Mouse (Mus musculus) frontal cortex, postnatal 10 days (tissue): ENCODE data around the gene Sart3.
A peak's percentile ranks its signal among the peaks of the same experiment; 100 is the strongest.

Experiments used
- DNase-seq, 2 experiments: peaks; one replicate each; pipeline ENCODE4 v3.0.0; 2022; ENCODE audit warnings: low spot score in 2 of 2, mixed read lengths in 1 of 2

Sart3 gene

GRCm38 (mm10) chr5:113765641-113766526, 6.4 kb downstream of the Sart3 start:
- DNase-seq: no peak

- no peak for DNase-seq
These were observed 7.9 kb downstream of the Sart3 start for GRCm38 (mm10) chr5:113764426-113764825.

DNA sequence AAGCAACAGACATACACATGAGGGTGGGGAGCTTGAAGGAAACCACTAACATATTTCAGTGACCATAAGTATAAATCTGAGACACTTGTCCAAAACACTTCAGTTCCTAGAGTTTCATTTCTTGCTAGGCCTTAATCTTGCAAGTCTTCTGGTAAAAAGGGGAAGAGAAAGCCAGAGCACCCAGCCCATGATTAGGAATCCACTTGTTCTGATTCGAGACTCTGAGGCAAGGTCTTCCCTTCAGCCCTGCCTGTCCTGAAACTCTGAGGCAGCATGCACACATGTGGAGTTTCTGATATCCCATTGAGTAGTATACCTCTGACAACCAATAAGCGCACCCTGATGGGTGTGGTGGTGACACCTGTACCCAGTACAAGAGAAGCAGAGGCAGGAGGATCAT, 10.7 kb downstream of the Sart3 start:
- no peak for DNase-seq

DNA sequence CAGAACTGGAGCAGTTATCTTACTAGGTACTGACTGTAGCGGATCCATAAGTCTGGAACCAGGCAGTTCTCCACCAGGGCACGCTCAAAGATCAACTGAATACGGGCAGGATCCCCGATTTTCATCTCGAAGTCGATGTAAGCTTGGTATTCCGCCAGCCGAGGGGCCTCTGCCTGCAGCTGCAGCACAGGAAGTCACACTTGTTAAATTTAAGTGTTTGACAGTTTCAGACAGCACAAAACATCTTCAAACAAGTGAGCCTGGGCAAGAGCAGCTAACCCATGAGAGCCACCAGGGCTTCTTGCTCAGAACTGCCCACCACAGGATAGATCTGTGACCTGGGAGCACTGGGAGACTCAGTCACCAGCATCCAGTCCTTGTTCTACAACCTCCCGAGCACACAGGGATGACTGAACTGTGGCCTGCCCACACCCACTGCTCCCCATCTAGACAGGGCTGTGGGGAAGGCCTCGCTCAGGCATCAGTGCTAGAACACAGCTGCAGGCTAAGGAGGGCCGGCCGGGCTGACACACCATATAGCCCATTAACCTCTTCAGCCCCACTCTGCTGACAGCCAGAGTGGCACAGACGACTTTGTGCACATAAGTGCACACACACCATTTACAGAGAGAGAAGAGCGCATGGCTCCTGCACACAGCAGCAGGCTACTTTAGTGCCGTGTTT, 16.8 kb downstream of the Sart3 start:
- DNase-seq: no peak

GRCm38 (mm10) chr5:113751521-113752157, 20.7 kb downstream of the Sart3 start:
- DNase-seq: no peak

DNA sequence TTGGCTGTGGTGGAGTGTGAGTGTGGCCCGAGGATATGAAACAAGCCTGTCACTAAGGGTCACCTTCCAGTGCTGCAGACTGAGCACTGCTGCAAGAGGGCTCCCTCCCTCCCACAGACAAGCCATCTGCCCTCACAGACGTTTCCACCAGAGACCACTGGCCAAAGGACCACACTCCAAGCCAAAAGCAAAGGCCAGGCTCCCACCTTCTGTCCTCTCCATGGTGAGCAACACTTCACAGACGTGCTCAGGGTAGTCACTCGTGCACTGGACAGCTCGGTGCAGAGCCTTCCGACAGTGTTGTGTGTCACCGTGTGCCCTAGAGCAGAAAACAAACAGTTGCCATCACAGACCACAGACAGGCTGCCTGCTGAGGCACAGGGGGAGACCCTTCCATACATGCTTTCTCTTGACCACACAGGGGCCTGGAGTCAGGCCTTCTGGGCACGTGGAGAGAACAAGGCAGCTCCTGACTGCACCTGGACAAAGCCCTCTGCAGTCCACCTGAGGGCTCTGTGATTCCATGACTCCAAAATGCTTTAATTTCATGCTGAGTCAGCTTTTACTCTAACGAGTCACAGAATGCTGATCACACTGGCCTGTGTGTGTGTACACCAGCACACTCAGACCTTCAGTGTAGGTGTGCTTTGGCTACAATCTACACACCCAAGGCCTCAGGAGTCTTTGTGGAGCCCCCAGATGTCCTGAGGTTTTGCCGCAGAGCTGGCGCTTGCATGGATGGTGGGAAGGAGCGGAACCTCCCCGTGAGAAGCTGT, 23.6 kb downstream of the Sart3 start:
- DNase-seq: no peak

GRCm38 (mm10) chr5:113747629-113748028, 24.7 kb downstream of the Sart3 start:
- DNase-seq: no peak

- DNase-seq: no peak
These were observed 34.6 kb downstream of the Sart3 start for GRCm38 (mm10) chr5:113737607-113738237.

- DNase-seq: no peak
These were observed 35.7 kb downstream of the Sart3 start for GRCm38 (mm10) chr5:113736522-113737164.

- no peak for DNase-seq
These were observed 36.2 kb downstream of the Sart3 start for GRCm38 (mm10) chr5:113736113-113736502.

- peak; percentile 86 to 92 for DNase-seq
These were observed 36.8 kb downstream of the Sart3 start, which contains the start of gene Ficd for GRCm38 (mm10) chr5:113735345-113736112. Ficd (plus strand) TSS chr5:113735803.

GRCm38 (mm10) chr5:113735023-113735344, 37.3 kb downstream of the Sart3 start:
- no peak for DNase-seq

- DNase-seq: no peak
These were observed 37.9 kb downstream of the Sart3 start for GRCm38 (mm10) chr5:113734376-113734775.

DNA sequence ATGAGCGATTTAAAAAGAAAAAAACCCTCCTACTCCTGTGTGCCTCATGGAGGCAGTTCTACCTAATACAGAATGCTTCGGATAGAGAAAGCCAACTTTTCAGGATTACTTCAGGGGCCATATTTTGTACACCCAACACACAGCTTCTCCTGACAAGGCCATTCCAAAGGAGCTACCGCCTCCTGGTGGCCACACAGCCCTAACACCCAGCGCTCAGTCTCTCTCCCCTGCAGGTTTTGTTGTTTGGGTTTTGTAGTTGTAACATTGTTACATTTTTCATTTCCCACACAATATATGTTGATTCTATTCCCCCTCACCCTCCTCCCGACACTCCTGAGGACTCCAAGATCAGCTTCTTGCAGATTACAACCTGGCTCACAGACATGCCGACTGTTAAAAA, 40.1 kb downstream of the Sart3 start:
- no peak for DNase-seq

DNA sequence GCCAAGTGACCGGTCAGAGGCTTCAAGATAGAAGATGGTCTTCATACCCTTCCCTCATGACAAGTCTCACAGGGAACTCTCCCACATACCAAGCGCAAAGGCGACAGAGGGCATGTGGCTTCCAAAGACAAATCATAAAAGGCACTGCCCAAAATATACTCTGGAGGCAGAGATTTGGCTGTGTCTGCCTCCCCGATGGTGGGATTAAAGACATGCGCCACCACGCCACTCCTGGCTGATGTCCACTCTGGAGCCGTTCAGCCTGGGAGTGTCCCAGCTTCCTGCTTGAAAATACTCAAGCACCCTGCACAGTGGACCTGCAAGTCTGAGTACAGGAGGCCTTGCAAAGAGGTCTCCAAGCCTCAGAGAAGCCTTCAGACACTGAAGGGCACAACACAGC, 41.1 kb downstream of the Sart3 start:
- no peak for DNase-seq

- DNase-seq: no peak
These were observed 41.6 kb downstream of the Sart3 start for GRCm38 (mm10) chr5:113730641-113731121.

GRCm38 (mm10) chr5:113728691-113729090, 43.6 kb downstream of the Sart3 start:
- no peak for DNase-seq

DNA sequence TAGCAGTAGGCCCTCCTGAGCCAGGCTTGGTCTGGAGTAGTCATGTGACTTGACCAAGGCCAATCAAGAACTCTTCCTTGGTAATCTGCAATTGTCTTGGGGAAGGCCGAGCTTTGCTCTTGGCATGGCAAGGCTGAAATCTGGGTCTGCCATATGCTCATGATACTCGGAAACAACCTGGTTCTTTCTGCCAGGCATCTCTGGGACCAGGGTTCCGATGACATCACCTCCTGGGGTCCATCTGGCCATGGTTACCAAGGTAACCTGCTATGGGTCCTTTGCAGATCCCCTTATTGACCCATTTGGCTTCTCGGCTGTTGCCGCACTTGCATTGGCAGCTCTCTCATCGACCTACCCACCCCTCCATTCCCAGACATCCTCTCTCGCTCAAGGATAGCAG, 44.3 kb downstream of the Sart3 start:
- DNase-seq: no peak

GRCm38 (mm10) chr5:113727238-113727637, 45.1 kb downstream of the Sart3 start:
- DNase-seq: no peak

DNA sequence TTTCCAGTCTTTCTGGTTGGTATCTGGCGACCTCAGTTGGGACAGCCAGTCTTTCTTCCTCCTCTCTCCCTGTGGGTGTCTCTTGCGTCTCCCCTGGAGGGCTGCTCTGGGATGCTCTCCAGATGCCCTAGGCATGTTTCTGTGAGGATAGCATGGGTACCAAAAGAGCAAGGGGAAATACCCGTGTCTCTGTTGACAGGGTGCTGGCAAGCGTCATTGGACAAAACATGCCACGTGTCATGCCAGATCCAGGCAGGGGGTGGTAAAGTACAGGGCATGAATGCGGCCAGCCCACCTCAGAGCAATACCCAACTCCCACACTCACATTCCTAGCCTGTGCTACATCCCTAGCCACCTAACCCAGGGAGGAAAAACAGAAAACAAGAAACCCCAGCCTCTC, 45.7 kb downstream of the Sart3 start:
- DNase-seq: no peak
